Mouse (Mus musculus) heart, postnatal 0 days (tissue): Measurements from ENCODE around the gene Iffo2. TPM values are rescaled to one million over a fixed set of nuclear protein-coding genes. Genes with fewer than 3 reads are reported as not detected.

Experiments used
- ATAC-seq: fragments of 200-750 bp; cut with Nextera tagmentation; 2 replicates; pipeline ENCODE4 v1.8.0; 2017; ENCODE audit warnings: low read depth, moderate number of reproducible peaks, moderate library complexity; ENCODE audit not compliant: insufficient read depth
- DNase-seq: peaks from one replicate; pipeline ENCODE4 v3.0.0-alpha.2; 2016; ENCODE audit warnings: low spot score
- H3K27ac ChIP-seq: fragments of 300-500 bp; sonication (generic); 2 replicates; pipeline ENCODE4 v1.5.1; 2014; ENCODE audit warnings: low read depth, mild to moderate bottlenecking
- H3K27me3 ChIP-seq: fragments of 300-500 bp; sonication (generic); 2 replicates; pipeline ENCODE4 v1.6.1; 2014; ENCODE audit warnings: low read length, mixed read lengths; ENCODE audit not compliant: control insufficient read depth, insufficient read depth
- H3K36me3 ChIP-seq: fragments of 300-500 bp; sonication (generic); replicated peaks from 2 replicates; pipeline ENCODE4 v1.6.1; 2014; ENCODE audit warnings: low read length, mixed read lengths; ENCODE audit not compliant: control insufficient read depth, insufficient read depth
- H3K4me1 ChIP-seq: fragments of 300-500 bp; sonication (generic); 2 replicates; pipeline ENCODE4 v1.6.1; 2014; ENCODE audit warnings: antibody characterized with exemption; ENCODE audit not compliant: control insufficient read depth, insufficient read depth
- H3K4me2 ChIP-seq: fragments of 300-500 bp; sonication (generic); 2 replicates; pipeline ENCODE4 v1.6.1; 2014; ENCODE audit warnings: low read depth, mild to moderate bottlenecking, low read length, moderate library complexity
- H3K4me3 ChIP-seq: fragments of 300-500 bp; sonication (generic); 2 replicates; pipeline ENCODE4 v1.5.1; 2014; ENCODE audit warnings: low read depth, low read length
- H3K9ac ChIP-seq: fragments of 300-500 bp; sonication (generic); replicated peaks from 2 replicates; pipeline ENCODE4 v1.6.1; 2014; ENCODE audit warnings: low read depth, low read length, mixed read lengths
- H3K9me3 ChIP-seq: fragments of 300-500 bp; sonication (generic); replicated peaks from 2 replicates; pipeline ENCODE4 v1.6.1; 2016; ENCODE audit warnings: low read length; ENCODE audit not compliant: control insufficient read depth
- CTCF ChIP-seq: IDR thresholded peaks from 2 replicates; pipeline ENCODE4 v1.5.1; 2016; ENCODE audit warnings: antibody characterized with exemption, control low read depth, low read depth
- EP300 ChIP-seq: IDR thresholded peaks from 2 replicates; pipeline ENCODE4 v1.6.1; 2016; ENCODE audit warnings: antibody characterized with exemption, low read depth
- WGBS: fragments of 180-500 bp; shearing (Covaris S2); extraction: QIAGEN DNeasy Blood & Tissue Kit; methylation state at CpG from one replicate; pipeline ENCODE4 v1.1.7; 2014; 5-methylcytosine and 5-hydroxymethylcytosine counted together
- polyA plus RNA-seq: library from polyadenylated mRNA; unstranded; fragments of >200 nt; fragmentation: Nextera tagmentation; extraction: Ambion mirVana; gene quantifications from 2 replicates; pipeline ENCODE4 v1.2.1, GENCODE M21; 2015
- total RNA-seq: library from RNA; depleted of rRNA; stranded (reverse); fragments of >200 nt; gene quantifications from 2 replicates; pipeline ENCODE4 v1.2.3, GENCODE M21; 2014; ENCODE audit warnings: low replicate concordance

Gene Iffo2
- total and polyA plus RNA-seq, 2 experiments from 2014 or later, result 2.9 to 6.4 TPM

DNA sequence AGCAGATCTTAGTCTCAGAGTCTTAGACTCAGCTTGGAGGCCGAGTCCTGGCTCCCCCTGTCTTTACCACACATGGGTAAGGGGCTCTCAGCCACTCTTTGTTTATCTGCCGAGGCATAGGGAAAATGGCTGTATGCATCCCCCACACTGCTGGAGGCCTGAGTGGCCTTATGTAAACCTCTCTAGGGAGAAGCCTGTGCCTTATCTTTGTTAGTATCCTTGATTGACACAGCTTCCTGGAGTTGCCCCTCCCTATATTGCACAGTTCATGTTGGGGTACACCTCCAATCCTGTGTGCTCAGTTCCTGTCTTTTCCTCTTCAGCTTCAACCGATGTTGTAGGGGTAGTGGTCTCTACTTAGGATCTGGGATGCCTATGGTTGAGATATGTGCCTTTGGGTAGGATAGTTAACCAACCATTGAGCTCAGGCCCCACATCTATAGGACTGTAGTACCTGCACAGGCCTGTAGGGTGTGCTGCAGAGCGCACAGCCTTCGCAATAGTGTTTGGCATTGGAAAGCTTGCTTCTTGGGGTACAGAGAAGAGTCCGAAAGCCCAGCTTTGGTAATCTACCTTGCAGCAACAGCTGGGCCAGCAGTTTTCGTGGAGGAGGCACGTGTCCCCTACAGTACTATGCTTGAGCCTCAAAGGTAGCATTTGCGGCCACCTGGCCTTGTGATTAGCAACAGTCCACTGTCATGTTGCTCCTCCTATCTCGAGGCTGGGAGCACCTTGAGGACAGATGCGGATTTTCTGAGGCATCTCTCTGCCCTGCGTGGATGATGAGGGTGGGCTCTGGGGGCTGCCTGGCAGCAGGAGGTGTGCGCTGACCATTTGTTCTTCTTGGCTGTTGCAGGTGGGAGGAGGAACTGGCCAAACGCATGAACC, 72.3 kb downstream of the Iffo2 start, which contains the start of gene Gm21969:
TSS of gene Gm21969 (plus strand) at position 830 of the 888 bp plus-strand sequence.
- Histone ChIP-seq H3K36me3 (peaks cover 20% of the 10 kb centered on the region), H3K9ac (no peak within 1 kb of the TSS), H3K27ac (peak within 1 kb of the TSS; percentile 78), H3K27me3 (no peaks in the 10 kb centered on the region), H3K4me1 (peaks cover 42% of the 10 kb centered on the region), H3K4me2 (peak within 1 kb of the TSS; percentile 17), H3K9me3 (no peaks in the 10 kb centered on the region), H3K4me3 (no peak within 1 kb of the TSS)
- WGBS, result 45% methylated on average over 14 of the region's 14 CpGs
- TF ChIP-seq EP300, result no peak
- TF ChIP-seq CTCF, result peak; percentile 87
- ATAC-seq, result no peak
- DNase-seq, result peak; percentile 35

DNA sequence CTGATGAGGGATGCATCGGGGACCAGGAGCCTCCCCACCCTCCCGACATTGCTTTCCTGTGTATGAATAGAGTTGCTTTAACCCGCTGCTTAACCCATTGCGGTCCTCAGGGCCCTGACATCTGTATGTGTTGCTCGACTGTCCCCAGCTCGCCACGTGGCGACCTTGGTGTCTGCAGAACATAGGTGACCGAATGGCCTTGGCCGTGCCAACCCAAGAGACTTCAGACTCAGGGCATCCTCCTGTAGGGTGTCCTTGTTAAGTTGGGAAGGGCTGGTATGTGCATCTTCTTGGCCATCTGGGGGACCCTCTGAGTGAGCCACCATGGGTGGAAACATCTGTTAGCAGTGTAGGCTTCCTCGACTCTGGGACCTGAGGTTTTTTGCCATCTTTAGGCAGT, 74.9 kb downstream of the Iffo2 start:
- Histone ChIP-seq H3K27me3 (no peaks in the 10 kb centered on the region), H3K9me3 (no peaks in the 10 kb centered on the region), H3K4me1 (peaks cover 19% of the 10 kb centered on the region), H3K36me3 (peaks cover 37% of the 10 kb centered on the region), H3K9ac (no peak overlapping the region), H3K4me2 (no peak overlapping the region), H3K4me3 (no peak overlapping the region), H3K27ac (no peak overlapping the region)
- 85% methylated on average over 11 of the region's 11 CpGs for WGBS
- ATAC-seq (no peak), DNase-seq (no peak)
- TF ChIP-seq EP300 (no peak), CTCF (no peak)

DNA sequence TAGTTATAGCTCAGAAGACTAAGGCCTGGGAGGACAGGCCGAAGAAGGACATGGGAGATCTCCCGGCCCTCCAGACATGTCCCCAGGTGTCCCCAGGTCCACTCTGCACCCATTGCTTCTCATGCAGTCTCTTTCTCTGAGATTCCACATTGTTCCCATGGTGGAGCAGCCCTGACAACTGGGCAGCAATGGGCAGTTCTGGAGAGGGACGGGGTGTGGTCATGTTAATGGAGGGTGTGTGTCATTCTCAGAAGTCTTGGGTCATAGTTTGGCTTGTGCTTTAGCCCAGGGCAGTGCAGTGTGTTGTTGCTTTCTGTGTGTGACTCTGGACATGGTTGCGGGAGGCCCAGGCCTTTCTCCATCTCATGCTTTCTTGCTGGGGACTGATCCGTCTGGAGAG, 76.4 kb downstream of the Iffo2 start:
- TF ChIP-seq CTCF (no peak), EP300 (no peak)
- Histone ChIP-seq H3K4me1 (peaks cover 11% of the 10 kb centered on the region), H3K4me2 (no peak overlapping the region), H3K36me3 (peaks cover 37% of the 10 kb centered on the region), H3K27me3 (no peaks in the 10 kb centered on the region), H3K9ac (no peak overlapping the region), H3K4me3 (no peak overlapping the region), H3K27ac (no peak overlapping the region), H3K9me3 (no peaks in the 10 kb centered on the region)
- DNase-seq, result no peak
- WGBS, result 94% methylated on average over 5 of the region's 5 CpGs
- no peak for ATAC-seq

DNA sequence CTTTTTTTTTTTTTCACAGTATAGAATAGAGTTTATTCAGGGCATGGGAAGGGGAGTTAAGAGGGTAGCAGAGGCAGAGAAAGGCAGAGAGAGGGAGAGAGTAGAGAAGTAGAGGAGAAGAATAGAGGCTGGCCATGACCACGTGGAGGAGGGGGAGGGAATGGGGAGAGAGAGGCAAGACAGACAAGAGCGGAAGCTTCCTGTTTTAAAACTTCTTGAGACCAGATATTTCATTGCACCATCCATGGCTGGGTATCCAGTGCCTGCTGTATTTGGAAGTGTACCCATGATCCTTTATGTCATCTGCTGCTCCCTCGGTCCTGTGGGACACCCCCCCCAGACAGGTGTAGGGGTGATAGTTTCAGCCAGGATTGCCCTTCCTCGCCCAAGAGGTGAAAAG, 78.6 kb downstream of the Iffo2 start:
- Histone ChIP-seq H3K9ac (no peak overlapping the region), H3K27me3 (no peaks in the 10 kb centered on the region), H3K4me1 (no peaks in the 10 kb centered on the region), H3K9me3 (no peaks in the 10 kb centered on the region), H3K4me3 (no peak overlapping the region), H3K27ac (no peak overlapping the region), H3K36me3 (peaks cover 51% of the 10 kb centered on the region), H3K4me2 (no peak overlapping the region)
- WGBS, result 59% methylated on average over 4 of the region's 4 CpGs
- DNase-seq (no peak), ATAC-seq (no peak)
- TF ChIP-seq CTCF, result no peak
- no peak for TF ChIP-seq EP300

DNA sequence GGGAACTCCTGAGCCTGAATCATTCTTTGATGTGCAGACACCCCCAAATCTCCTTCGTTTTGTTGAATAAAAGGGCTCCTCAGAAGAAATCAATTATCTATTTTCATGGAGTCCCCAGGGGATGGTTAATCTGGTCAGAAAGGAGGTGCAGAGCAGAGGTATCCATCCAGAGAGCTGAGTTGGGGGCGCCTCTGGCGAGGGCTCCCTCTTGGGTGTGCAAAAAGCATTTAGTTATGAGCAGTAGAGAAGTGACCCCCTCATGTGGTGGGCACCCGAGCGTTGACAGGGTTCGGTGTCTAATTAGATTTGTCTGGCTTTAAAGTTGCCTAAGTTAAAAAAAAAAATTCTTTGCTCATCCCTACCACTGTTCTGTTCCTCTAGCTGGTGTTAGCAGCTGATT, 80.6 kb downstream of the Iffo2 start:
- ATAC-seq (no peak), DNase-seq (no peak)
- Histone ChIP-seq H3K4me3 (no peak overlapping the region), H3K27me3 (no peaks in the 10 kb centered on the region), H3K4me1 (no peaks in the 10 kb centered on the region), H3K9ac (no peak overlapping the region), H3K9me3 (no peaks in the 10 kb centered on the region), H3K4me2 (no peak overlapping the region), H3K27ac (peak overlapping the region; percentile 56), H3K36me3 (peaks cover 59% of the 10 kb centered on the region)
- WGBS, result 62% methylated on average over 6 of the region's 6 CpGs
- no peak for TF ChIP-seq CTCF
- no peak for TF ChIP-seq EP300
